Mouse (Mus musculus): Measurements from ENCODE around the gene Mpi.

The Mpi gene

GRCm38 (mm10) chr9:57522114-57522860 lies 30.3 kb downstream of the Mpi start:
- DNase-seq (ENCODE audit: low spot score) = no peak

DNA sequence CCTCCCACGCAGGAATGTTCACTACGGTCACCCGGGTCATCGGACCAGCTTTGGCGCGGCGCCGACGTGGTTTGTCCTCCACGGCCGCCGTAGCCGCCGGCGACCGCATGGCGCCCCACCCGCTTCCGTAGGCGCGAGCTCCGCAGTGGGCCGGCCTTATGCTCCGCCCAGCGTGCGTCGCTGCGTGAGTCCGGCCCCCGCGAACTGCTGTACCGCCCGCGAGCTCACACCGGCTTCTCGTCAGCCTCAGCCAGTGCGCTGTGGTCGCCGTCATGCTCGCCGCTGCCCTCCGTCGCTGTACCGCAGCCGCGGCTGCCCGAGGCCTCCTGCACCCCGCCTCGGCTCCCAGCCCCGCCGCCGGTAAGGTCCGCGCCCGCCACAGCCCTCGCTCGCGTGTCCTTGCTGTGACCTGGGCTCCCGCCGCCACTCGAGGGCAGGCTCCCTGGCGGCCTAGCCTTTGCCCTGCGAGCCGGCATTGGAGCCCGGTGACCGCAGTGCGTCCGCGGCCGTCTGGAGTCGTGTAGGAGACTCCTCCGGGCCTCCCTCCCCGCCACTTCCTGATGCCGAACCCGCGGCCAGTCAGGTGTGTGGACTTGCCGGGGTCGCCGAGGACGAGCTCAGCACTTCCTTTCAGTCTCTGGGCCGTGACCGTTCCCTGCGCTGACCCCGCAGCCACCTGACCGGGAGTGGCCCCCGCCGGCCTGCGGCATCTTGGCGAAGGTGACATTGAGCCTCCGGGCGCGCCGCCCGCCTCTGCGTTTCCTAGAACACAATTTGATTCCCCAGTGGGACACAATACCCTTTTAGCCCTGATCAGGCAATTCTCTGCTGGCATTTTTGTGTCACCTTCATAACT lies 31.3 kb downstream of the Mpi start, which contains the start of gene Cox5a:
Cox5a (plus strand) TSS at position 219 of the 856 bp plus-strand sequence.
- DNase-seq (ENCODE audit: low spot score) = peak; percentile 93

GRCm38 (mm10) chr9:57520375-57521055 lies 32.0 kb downstream of the Mpi start:
- peak; percentile 40 for DNase-seq (ENCODE audit: low spot score)

DNA sequence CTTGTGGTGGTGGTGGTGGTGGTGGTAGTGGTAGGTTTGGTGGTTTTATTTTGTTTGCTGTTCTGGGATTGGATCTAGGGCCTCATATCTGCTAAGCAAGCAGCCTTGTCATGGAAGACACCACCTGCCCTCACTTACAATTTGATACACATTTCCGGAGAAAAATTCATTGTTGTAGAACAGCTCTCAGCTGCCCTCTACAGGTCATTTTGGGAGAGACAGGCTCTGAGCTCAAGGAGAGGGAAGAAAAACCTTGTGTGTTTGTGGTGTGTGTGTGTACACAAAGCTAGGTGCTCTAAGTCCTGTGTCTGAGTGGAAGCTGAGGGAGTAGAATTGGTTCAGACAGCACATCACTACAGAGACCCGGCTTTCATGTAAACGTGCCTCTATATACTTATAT lies 35.5 kb downstream of the Mpi start:
- DNase-seq (ENCODE audit: low spot score) = peak; percentile 89

DNA sequence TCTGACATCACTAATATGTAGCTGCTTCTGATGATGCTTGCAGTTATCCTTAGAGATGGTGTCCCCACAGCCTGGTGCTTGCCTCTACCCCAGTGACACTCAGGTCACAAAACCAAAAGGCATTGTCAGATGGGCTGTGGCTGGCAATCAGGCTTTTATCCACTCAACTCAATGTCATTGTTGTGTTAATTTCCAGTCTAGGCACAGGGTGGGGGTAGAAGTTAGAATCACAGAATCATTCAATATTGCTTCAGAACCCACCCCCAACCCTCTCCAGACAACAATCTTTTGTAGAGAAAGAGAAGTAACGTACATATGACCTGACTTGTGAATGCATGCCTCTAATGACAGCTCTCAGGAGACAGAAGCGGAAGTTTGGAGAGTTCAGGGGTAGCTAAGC lies 42.0 kb downstream of the Mpi start:
- no peak for DNase-seq (ENCODE audit: low spot score)

- peak; percentile 61 for DNase-seq (ENCODE audit: low spot score)
Measured at GRCm38 (mm10) chr9:57505700-57506099, 46.9 kb downstream of the Mpi start.

GRCm38 (mm10) chr9:57504891-57505290 lies 47.7 kb downstream of the Mpi start:
- DNase-seq (ENCODE audit: low spot score) = no peak

GRCm38 (mm10) chr9:57504381-57504700 lies 48.2 kb downstream of the Mpi start:
- peak; percentile 69 for DNase-seq (ENCODE audit: low spot score)

DNA sequence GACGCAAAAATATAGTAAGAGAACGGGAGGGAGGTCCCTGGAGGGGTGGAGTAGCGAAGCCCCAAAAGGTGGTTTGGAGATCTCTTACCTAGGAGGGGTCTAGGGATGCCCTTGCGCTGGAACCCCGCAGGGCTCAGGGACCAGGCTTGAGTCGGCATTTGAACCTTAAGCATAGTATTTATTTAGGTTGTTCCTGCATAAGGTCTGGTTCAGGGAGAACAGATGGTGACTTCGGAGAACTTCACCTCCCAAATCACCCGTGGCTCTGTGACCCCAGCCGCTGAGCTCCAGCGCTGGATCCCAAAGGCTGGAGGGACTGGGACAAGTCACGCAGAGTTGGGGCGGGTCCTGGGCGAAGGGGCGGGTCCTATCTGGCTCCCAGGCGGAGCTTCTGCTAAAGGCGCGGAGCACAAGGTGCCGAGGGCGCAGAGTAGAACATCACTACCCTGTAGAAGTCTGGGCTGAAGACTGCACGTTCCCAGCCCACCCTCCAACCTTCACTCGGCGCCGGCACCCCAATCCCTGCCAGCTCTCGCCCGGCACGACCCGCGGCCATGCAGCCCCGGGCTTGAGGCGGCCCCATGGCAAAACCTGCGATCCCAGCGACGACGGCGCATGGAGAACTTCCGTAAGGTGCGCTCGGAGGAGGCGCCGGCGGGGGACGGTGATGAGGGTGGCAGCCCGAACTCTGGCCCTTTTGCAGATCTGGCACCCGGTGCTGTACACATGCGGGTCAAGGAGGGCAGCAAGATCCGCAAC lies 48.8 kb downstream of the Mpi start, which contains the start of gene Rpp25:
Rpp25 (plus strand) TSS at position 405 of the 759 bp plus-strand sequence.
- peak; percentile 76 for DNase-seq (ENCODE audit: low spot score)

DNA sequence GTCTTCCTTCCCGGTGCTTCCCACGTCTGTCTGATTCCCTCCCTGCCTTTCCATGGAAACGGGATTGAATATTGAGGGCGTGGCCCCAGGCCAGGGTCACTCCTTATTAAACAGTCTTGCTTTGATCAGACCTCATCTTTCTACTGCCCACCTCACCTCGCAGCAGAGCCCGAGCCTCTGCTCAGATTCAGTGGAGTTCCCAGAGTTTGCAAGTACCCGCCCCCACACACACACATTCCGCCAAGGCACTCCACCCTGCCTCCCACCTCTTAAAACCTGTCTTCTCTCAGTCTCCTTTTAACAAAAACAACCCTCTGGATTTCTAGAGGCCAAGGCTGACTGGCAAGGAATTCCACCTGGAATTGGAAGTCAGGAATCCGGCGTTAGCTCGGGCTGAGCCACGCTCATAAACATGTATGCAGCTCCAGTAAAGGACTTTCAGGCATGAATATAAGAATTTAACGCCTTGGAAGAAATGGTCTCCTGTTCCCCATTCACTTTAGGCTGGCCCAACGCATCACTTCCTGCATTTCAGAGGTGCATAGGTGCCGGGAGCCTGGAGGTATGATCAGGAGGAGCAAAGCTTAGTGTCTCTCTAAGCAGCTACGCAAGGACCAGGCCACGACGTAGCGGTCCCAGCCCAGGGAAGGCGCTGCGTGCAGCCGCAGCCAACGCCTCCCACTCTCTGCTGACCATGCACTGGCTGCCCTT lies 49.5 kb downstream of the Mpi start:
- DNase-seq (ENCODE audit: low spot score) = peak; percentile 29

DNA sequence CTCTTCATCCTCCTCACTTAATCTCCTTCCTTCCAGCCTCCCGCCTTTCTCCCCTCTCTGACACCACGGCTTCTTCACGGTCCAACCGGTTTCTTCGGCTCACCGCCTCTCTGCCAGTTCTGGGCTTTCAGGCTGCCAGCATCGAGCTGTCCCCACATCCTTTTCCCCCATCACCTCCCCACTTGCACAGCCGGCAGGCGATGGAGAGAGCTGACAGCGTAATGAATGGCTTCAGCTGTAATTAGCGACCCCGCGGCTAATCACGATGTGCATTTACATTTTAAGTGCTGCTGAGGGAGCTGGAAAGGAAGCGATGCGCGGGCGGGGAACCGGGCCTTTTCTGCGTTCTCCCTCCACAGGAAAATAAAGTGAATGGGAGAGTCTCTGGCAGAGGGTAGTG lies 50.7 kb downstream of the Mpi start:
- peak; percentile 52 for DNase-seq (ENCODE audit: low spot score)

GRCm38 (mm10) chr9:57501452-57501851 lies 51.1 kb downstream of the Mpi start:
- no peak for DNase-seq (ENCODE audit: low spot score)

GRCm38 (mm10) chr9:57498536-57498935 lies 54.0 kb downstream of the Mpi start:
- no peak for DNase-seq (ENCODE audit: low spot score)

DNA sequence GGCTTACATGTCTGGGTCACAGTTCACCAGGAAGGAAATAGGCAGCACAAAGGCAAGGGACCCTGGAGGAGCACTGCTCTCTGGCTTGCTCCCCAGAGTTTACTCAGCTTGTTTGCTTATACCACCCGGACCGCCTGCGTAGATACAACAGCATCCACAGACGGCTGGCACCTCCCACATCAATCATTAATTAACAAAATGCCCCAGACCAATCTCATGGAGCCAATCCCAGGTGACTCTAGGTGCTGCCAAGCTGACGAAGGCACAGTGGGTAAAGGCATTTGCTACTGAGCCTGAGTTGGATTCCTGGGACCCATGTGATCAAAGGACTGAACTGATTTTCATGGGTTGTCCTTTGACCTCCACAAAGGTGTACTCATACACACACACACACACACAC lies 55.3 kb downstream of the Mpi start:
- DNase-seq (ENCODE audit: low spot score) = no peak

GRCm38 (mm10) chr9:57494970-57495369 lies 57.6 kb downstream of the Mpi start:
- DNase-seq (ENCODE audit: low spot score) = no peak
